Mouse (Mus musculus) cerebellum, adult 2 months (tissue): ENCODE measurements around the gene Gdf15.

Experiments
- CTCF ChIP-seq: fragments of 200-500 bp; IDR thresholded peaks from 2 replicates; pipeline ENCODE4 v1.5.1; 2011; ENCODE audit warnings: low read depth, mild to moderate bottlenecking, control low read depth, low read length, moderate library complexity, borderline replicate concordance; ENCODE audit not compliant: insufficient read depth
- POLR2A ChIP-seq: fragments of 200-500 bp; IDR thresholded peaks from 2 replicates; pipeline ENCODE4 v1.6.1; 2011; ENCODE audit warnings: low read length, control low read depth, borderline replicate concordance; ENCODE audit not compliant: insufficient read depth

GRCm38 (mm10) chr8:70625104-70625503 lies 7.2 kb downstream of the Gdf15 start:
- peak; percentile 52; the same call in 1 of the 2 replicates for TF ChIP-seq CTCF
- no peak for TF ChIP-seq POLR2A
